Mouse (Mus musculus) adrenal gland, adult 18-20 months (tissue): ENCODE data around the gene Zfy1. TPM values are rescaled to one million over a fixed set of nuclear protein-coding genes. Genes with fewer than 3 reads are reported as not detected.
A peak's percentile ranks its signal among the peaks of the same experiment; 100 is the strongest.
"Not testable (repeated sequence)": the region's sequence is repeated elsewhere in the genome, so short reads cannot be mapped to it uniquely, and the experiment has no call there.

Experiments used
- DNase-seq, 2 experiments: peaks; one replicate each; pipeline ENCODE4 v3.0.0; 2021 to 2022; ENCODE audit warnings: low spot score in 2 of 2
- long read RNA-seq, 2 experiments: library from polyadenylated mRNA; stranded (forward); transcript quantifications; one replicate each; pipeline ENCODE4 v2.0.0; 2021
- total RNA-seq, 2 experiments: library from RNA; stranded (reverse); gene quantifications; 1 replicate in 1 of 2; 2 replicates in 1 of 2; pipeline ENCODE4 v1.2.3; 2021

Zfy1 gene
- not detected for total RNA-seq
- long read RNA-seq, experiment 1: 0 reads
- long read RNA-seq, experiment 2: 0 reads

GRCm38 (mm10) chrY:797309-797708 lies at the start of gene Zfy1:
Zfy1 (minus strand) TSS chrY:797409.
- DNase-seq: not testable (repeated sequence)

- DNase-seq: no peak
Measured at GRCm38 (mm10) chrY:818396-818795, 21.2 kb upstream of the Zfy1 start, which contains the start of gene Uba1y. Uba1y (plus strand) TSS chrY:818649.

- peak in 1 of 2 experiments; percentile 28 for DNase-seq
Measured at GRCm38 (mm10) chrY:808991-809661, 11.9 kb upstream of the Zfy1 start.

Other genes with a start within 250 kb of the Zfy1 start
- gene Uba1y, start 21.2 kb upstream of the Zfy1 start, total RNA-seq: not detected
- 10 to 100 TPM in 1 of 2 experiments, not detected in 1; 15.0 TPM for gene Kdm5d, start 100.4 kb upstream of the Zfy1 start, total RNA-seq
- gene Eif2s3y, start 213.1 kb upstream of the Zfy1 start, total RNA-seq: 10 to 100 TPM in 1 of 2 experiments, not detected in 1; 76.2 TPM